Mouse (Mus musculus): ENCODE data around the gene Gm9887. TPM values are rescaled to one million over a fixed set of nuclear protein-coding genes. Genes with fewer than 3 reads are reported as not detected.
"Not testable (repeated sequence)": the region's sequence is repeated elsewhere in the genome, so short reads cannot be mapped to it uniquely, and the experiment has no call there.

The Gm9887 gene
- total RNA-seq, 2 experiments from 2014 or later = 0.89 to 1.2 TPM

DNA sequence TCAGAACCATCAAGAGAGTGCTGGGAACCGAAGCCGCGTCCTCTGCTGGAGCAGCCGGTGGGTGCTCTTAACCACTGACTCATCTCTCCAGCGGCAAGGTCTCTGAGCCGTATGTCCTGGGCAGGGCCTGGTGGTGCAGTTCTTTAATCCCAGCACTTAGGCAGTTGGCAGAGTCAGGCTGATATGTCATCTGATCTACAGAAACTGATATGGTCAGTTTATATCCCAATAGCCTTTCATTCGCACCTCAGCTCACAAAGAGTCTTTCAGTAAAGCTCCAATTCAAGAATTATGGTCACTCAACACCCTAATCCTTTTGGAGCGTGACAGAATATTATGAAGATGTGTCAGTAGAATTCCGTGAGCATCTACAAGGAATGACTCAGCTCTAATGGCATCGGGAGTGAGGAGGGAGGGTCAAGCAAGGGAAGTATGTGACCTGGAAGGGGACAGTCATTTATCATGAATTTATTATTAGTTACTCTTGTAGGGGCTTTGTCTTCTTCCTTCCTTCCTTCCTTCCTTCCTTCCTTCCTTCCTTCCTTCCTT is 16.1 kb upstream of the Gm9887 start:
- intact Hi-C loops (cut with DNase I) = no loop called here

DNA sequence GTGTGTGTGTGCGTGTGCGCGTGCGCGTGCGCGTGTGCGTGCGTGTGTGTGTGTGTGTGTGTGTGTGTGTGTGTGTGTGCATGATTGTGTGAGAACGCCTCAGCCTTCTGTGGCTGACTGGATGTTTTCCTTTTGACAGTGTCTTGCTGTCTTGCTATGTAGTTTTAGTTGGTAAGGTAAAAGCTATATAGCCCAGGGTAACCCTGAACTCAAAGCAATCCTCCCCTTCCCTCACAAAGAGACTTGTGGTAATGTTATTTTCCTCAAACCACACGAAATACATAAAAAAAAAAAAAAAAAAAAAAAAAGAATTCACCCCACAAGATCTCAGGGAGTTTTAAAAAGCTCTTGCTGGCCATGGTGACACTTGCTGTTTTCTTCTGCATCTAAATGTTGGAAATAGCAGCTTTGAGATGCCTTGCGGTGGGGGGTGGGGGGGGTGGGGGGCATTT is 14.0 kb upstream of the Gm9887 start:
- DNase-seq; intact Hi-C loops (cut with DNase I): not testable (repeated sequence)

More for the DNA sequence above, 16.1 kb upstream of the Gm9887 start:
- no peak for DNase-seq

DNA sequence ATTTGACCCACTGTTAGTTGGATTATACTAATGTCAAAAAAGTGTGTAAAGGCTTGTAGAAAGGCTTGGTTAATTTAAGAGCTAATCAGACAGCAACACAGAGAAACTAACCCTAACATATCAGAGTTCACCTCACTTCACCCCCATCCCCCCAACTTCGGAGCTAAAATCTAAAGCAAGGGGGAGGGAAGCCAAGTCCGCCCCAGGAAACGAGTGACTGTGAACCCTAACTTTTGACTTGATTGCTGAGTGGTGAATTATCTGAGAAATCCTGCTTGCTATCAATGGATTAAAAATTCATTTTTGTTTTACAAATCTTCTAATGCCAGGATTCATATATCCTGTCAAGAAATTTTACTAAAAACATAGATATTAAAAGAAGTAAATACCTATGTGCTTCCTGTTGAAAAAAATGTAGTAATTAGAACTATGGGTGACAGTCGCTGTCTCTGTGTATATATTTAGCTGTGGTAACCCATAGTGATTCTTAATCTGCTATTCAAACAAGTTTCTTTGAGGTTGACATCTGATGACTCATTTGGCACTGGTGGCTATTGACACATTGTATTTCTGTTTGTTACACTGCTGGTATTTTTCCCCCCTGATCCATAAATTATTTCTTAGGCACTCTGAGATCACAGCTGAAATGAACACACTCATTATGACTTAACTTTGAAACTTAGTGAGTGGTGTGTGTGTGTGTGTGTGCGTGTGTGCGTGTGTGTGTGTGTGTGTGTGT is 13.5 kb upstream of the Gm9887 start:
- intact Hi-C loops (cut with DNase I) = no loop called here
- no peak for DNase-seq

DNA sequence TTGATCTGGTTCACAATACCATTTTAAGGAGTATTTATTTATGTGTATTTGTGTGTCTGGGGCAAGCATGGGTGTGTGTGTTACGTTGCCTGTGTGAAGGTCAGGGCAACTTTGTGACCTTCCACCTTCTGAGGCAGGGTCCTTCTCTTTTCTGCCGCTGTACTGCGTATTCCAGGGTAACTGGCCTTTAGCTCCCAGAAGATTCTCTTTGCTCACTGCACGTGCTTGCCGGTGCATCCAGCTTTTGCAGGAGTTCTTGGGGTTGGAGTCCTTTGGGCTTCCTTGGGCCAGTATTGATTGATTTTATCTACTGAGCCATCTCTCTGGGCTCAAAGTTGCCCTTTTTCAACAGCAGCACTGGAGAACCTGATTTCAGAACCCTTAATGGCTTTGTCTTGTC is 12.3 kb upstream of the Gm9887 start:
- intact Hi-C loops (cut with DNase I) = no loop called here
- no peak for DNase-seq

DNA sequence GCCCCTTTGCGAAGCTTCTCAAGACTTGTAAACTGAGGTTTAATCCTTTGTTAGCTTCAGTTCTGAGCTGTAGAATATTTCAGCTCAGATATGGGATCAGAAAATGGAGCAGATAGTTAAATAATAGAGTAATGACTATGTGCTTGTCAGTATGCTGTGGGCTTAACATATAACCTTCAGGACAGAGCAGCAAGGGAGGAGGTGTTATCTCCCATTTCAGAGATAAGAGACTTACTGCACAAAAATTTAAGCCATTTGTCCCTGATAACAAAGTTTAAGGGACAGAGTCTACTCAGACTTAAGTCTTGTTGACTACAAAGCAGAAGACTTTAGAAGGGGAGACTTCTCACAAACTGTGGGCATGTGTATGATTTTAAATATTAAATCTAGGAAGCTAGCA is 10.6 kb upstream of the Gm9887 start:
- no peak for DNase-seq
- intact Hi-C loops (cut with DNase I) = no loop called here

DNA sequence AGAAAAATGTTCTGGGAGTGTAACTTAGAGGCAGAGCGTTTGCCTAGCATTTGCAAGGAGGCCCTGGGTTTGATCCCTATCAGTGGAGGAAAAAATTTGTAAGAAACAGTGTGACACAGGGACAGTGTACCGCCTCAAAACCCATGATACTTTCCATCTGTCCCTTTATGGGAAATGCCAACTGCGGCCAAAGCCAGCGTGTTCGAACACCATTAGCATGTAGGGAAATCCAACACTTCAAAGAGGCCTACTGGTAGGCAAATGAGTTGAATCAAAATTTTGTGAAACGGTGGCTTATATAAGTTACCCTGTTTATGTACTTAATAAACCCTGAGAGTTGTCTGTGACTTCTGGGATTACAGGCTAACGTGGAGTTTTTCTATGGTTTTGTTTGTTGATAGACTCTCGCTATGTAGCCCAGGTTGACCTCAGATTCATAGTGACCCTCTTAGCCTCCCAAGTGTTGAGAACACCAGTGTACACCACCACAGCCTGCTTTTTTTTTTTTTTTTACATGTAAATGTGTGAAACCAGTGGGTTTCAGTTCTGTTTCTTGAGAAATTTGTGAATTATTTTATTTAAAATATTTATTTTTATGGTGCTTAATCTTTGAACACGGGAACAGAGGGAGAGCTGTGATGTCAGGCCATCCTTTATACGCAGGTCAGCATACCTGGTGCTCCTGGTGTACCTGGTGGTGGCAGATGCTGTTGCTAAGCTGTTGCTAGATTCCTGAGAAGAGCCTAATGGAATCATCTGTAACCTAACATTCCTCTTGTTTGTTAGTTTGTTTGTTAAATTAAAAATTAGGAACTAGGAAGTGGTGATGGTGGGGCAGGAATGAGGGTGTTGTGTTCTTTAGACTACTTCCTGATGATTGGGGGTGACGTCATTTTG is 6.5 kb upstream of the Gm9887 start:
- no peak for DNase-seq
- intact Hi-C loops (cut with DNase I) = loop anchor here (10.0 kb wide), 1 partner anchor 116 kb away; no protein-coding TSS in a partner anchor

DNA sequence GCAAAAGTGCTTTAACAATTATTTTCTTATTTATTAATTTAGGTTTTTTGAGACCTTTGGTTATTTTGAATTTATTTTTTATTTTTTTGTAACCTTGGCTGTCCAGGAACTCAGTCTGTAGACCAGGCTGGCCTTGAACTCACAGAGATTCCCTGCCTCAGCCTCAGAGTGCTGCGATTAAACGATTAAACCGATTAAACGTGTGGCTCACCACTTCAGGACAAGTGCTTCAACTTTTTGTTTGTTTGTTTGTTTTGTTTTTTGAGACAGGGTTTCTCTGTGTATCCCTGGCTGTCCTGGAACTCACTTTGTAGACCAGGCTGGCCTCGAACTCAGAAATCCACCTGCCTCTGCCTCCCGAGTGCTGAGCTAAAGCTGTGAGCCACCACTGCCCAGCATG is 5.4 kb upstream of the Gm9887 start:
- intact Hi-C loops (cut with DNase I) = loop anchor here (10.0 kb wide), 1 partner anchor 117 kb away; no protein-coding TSS in a partner anchor

DNA sequence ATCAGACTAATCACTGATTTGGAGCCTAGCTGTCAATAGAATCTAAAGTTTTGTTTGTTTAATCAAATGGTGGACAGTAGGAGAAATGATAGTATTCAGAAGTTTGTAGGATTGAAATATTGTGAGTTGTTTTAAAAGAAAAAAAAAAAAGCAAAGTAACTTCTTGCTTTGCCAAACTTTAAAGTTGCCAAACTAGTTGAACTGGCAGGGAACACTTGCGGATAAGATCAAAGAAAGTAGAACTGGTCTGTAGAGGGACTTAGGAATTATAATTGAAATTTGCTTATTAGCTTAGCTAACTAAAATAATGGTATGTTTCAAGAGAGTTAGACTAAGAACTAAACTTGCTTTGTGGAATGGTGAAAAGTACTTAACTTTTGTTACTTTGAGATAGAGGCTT is 4.9 kb upstream of the Gm9887 start:
- intact Hi-C loops (cut with DNase I) = loop anchor here (10.0 kb wide), 1 partner anchor 118 kb away; no protein-coding TSS in a partner anchor

More for the DNA sequence above, 5.4 kb upstream of the Gm9887 start:
- not testable (repeated sequence) for DNase-seq

DNA sequence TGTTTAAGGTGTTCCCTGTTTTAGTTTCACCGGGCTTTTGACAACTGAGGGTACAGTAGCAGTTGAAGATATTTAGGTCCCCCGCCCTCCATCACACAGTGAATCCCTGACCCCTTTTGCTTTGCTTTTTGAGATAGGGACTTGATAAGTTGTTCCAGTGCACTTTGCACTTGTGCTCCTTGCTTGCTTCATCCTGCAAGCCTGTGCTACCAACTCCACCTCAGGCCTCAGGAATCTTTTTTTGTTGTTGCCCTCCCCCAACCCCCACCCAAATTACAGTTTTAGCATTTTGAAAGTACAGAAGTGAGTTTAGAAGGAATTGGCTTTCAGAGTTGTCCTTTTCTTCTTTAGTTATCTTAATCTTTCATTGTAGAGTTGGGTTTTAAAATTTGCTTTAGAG is 3.9 kb upstream of the Gm9887 start:
- DNase-seq = no peak
- intact Hi-C loops (cut with DNase I) = loop anchor here (10.0 kb wide), 1 partner anchor 119 kb away; no protein-coding TSS in a partner anchor

More for the DNA sequence above, 4.9 kb upstream of the Gm9887 start:
- no peak for DNase-seq

DNA sequence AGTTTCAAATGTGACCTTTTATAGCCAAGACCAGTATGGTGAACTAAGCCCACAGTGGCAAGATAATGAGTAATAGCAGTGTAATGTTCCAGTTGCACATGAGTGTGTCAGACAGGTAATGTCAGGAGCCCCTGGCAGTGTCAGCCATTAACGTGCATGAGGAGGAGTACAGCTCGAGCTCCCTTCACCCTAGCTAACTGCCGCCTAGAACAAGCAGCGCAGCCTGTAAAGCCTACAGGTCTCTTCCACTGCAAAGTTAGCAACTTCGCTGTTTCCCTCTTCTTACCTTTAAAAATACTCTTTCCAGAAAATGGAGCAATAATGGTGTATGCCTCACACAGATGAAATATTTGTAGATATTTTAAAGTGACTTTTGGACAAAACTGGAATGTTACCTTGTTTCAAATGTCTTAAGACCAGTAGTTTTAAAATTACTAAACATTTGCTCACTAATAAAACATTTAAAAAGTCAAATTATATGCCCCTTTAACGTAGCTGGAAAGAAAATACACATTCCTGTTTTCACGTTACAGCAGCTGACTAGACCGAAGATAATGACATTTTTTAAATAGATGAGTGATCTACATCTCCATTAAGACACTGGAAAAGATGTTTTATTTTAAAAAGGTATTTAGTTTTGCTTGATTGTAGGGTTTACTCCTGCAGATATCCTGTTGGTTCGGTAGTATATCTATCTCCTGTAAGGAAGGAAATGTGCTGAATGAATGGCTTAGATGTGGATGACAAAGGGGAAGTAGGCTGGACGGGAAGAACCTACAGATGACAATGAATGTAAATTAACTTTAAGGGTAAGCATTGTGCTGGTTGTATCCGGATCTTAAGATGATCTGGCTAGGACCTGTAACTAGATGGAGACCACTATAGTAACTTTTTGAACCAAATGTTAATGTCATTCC is 1.9 kb upstream of the Gm9887 start:
- peak; percentile 35 for DNase-seq
- intact Hi-C loops (cut with DNase I) = loop anchor here (1.0 to 10.0 kb wide), 6 partner anchors 48 to 199 kb away; no protein-coding TSS in a partner anchor

DNA sequence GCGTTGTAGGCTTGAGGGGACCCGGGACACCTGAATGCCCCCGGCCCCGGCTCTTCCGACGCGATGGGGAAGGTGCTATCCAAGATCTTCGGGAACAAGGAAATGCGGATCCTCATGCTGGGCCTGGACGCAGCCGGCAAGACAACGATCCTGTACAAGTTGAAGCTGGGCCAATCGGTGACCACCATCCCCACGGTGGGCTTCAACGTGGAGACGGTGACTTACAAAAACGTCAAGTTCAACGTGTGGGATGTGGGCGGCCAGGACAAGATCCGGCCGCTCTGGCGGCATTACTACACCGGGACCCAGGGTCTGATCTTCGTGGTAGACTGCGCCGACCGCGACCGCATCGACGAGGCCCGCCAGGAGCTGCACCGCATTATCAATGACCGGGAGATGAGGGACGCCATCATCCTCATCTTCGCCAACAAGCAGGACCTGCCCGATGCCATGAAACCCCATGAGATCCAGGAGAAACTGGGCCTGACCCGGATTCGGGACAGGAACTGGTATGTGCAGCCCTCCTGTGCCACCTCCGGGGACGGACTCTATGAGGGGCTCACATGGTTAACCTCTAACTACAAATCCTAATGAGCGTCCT is 573 bp upstream of the Gm9887 start:
- intact Hi-C loops (cut with DNase I) = loop anchor here (1.0 to 10.0 kb wide), 6 partner anchors 49 to 200 kb away; no protein-coding TSS in a partner anchor
- DNase-seq = peak; percentile 41 to 47

DNA sequence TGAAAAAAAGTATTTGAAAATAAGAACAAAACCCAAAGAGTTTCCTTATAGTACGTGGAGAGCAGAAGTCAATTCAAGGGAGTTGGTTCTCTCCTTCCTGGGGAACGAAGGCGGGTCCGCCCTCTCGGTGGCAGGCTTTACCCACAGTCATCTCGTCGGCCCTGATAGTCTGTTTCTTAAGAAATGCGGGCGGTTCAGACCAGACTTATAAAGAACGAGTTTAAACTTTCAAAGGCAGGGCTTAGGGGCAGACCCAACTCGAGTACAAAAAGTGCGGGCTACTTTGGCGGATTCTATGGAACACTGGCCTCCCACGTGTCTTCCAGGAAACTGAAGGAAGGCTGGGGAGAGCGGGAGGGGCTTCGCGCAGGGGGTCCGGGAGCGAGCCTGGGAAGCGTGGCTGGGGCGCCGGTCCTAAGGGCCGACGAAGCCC is 821 bp downstream of the Gm9887 start:
- intact Hi-C loops (cut with DNase I) = loop anchor here (5.0 to 10.0 kb wide), 5 partner anchors 51 to 146 kb away; no protein-coding TSS in a partner anchor
- no peak for DNase-seq

DNA sequence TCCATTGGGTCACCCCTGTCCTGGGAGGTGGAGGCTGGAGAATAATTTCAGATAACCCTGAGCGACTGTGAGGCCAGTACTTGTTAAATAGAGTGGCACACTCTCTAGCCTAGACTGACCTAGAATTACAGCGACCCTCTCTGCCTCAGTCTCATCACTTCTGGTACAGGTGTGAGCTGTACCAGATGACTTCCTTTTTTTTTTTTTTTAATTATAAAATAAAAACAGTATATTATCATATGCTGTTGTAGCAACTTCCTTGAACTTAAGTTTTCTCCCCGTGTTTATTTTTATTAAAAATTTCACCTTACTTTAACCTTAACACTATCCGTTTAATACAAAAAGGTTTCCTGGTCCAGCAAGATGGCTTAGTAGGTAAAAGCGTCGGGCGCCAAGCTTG is 1.3 kb downstream of the Gm9887 start:
- no peak for DNase-seq

DNA sequence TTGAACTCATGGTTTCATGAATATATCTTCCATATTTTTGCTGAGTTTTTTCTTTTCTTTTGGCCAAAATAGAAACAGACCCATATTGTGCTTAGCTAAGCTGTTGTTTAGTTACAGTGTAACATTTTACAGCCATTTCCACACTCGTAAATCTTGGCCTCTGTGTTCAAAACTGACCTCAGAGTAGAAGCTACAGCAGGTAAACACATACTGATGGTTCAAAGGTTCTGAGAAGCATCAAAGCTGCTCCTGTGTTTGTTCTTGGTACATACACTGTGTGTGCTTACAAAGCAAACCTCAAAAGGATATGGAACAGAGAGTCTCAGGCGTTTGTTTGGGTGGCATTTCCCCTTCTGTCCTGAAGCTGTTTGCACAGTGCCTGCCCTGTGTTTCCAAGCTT is 4.7 kb downstream of the Gm9887 start:
- no peak for DNase-seq
- intact Hi-C loops (cut with DNase I) = no loop called here

More for the DNA sequence above, 1.3 kb downstream of the Gm9887 start:
- intact Hi-C loops (cut with DNase I) = loop anchor here (5.0 to 10.0 kb wide), 5 partner anchors 51 to 146 kb away; no protein-coding TSS in a partner anchor

DNA sequence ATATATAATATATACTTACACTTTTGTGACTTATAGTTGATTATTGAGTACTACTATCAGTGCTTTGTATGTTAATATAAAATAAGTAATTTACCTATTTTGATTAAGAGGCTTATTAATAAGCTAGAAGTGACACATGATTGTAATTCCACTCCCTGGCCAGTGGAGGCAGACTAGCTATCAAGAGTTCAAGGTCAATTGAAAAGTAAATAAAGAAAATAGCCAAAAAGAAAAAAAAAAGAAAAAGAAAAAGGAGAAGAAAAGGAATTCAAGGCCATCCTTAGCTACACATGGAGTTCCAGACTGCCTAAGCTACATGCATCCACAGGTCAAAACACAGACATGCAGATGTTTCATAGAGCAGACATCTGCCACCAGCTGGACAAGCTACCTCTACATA is 5.8 kb downstream of the Gm9887 start:
- DNase-seq = no peak
- intact Hi-C loops (cut with DNase I) = no loop called here

DNA sequence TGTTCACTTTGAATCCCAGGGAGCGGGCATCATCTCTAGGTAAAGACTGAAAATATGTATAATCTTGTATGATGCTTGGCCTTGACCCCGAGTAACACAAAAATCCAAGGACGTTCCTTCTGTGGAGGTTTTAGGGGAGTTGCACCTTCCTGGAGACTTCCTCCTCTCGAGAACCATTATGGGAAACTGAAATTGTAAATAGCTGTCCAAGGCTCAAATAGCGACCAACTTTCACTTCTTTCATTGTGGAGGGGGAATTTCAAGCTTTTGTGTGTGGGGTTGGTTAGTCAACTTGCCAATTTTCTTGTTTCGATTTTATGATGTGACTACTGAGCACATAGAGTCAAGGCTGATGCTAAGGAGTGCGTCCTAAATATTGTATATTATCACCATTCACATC is 6.5 kb downstream of the Gm9887 start:
- no peak for DNase-seq
- intact Hi-C loops (cut with DNase I) = no loop called here

DNA sequence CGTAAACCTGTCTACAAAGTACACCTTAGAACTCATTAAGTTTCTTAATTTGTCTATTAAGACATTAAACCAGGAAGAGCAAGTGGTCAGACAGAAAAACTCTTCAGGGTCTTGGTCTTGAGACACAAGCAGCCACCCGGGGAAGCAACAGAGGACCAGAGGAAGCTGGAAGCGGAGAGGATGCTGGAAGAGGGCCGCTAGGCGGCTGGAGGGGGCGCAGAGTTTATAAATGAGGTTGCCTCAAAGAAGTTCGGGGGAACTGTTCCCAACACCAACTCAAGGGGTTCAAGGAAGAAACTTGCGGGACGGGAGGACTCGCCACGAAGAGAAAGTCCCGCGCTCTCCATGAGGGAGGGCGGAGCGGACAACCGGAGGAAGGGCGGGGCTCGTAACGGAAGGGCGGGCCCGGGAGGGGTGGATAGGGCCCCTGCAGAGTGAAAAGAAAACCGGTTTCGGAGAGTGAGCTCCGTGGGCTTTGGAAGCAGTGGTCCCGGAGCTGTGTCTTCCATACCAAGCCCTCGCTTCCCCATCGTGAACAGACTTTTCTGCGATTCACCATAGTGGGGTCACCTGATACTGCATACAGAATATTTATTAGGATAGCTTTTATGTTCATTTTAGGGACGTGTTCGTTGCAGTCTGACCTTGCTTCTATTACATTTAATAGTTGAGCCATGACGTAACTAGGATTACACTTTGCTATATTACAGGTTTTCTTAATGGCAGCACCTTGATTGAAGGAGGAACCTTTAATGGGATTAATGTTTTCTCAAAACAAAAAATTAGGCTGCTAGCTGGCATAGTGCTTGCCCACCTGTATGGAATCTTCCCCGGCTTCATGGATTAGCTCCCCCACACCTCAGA is 8.1 kb downstream of the Gm9887 start:
- intact Hi-C loops (cut with DNase I) = loop anchor here (5.0 kb wide), 1 partner anchor 318 kb away; the partner anchor contains the start of gene Sos2
- peak; percentile 85 to 86 for DNase-seq

DNA sequence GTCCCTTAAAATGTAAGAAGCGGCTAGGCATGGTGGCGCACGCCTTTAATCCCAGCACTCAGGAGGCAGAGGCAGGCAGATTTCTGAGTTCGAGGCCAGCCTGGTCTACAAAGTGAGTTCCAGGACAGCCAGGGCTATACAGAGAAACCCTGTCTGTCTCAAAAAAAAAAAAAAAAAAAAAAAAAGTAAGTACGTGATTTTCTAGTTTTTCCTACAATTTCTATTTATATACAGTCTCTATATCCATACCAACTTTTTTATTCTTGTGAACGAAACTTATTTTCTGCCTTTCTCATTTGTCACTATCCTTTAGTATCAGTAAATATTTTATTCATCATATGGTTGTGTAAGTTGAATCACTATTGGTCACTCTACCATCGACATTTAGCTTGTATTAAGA is 9.1 kb downstream of the Gm9887 start:
- intact Hi-C loops (cut with DNase I) = loop anchor here (5.0 kb wide), 1 partner anchor 319 kb away; the partner anchor contains the start of gene Sos2
- DNase-seq = not testable (repeated sequence)
